Mouse (Mus musculus): ENCODE data around the gene Gm49721. TPM values are rescaled to one million over a fixed set of nuclear protein-coding genes. Genes with fewer than 3 reads are reported as not detected.
"Not testable (repeated sequence)": the region's sequence is repeated elsewhere in the genome, so short reads cannot be mapped to it uniquely, and the experiment has no call there.

Gene Gm49721
- polyA plus RNA-seq, 1 experiment = not detected

GRCm38 (mm10) chr17:6960349-6960748, 18.4 kb upstream of the Gm49721 start:
- not testable (repeated sequence) for H3ac ChIP-seq (ENCODE audit: control insufficient read depth, insufficient read length, low read depth); H3K79me2 ChIP-seq (ENCODE audit: control insufficient read depth, insufficient read depth); H3K36me3 ChIP-seq (ENCODE audit: control insufficient read depth, insufficient read depth); H3K79me3 ChIP-seq (ENCODE audit: low read depth); H3K27me3 ChIP-seq (ENCODE audit: control insufficient read depth, insufficient read depth, insufficient read length)
- peak overlapping the region; percentile 55 for H3K4me3 ChIP-seq (ENCODE audit: insufficient read depth, poor library complexity, severe bottlenecking)
- peak; percentile 21 for TF ChIP-seq USF1 (IDR thresholded peaks at IDR 0.05; ENCODE audit: low read depth)

- H3K79me2 ChIP-seq (ENCODE audit: control insufficient read depth, insufficient read depth); H3K79me3 ChIP-seq (ENCODE audit: low read depth); H3K27me3 ChIP-seq (ENCODE audit: control insufficient read depth, insufficient read depth, insufficient read length); H3K36me3 ChIP-seq (ENCODE audit: control insufficient read depth, insufficient read depth): not testable (repeated sequence)
- peak within 1 kb of the TSS; percentile 55 for H3K4me3 ChIP-seq (ENCODE audit: insufficient read depth, poor library complexity, severe bottlenecking)
- H3ac ChIP-seq (ENCODE audit: control insufficient read depth, insufficient read length, low read depth) = peak within 1 kb of the TSS; percentile 85
These were observed 17.9 kb upstream of the Gm49721 start, which contains the start of gene Tagap1 for GRCm38 (mm10) chr17:6960776-6961175. TSS of gene Tagap1 (minus strand) at chr17:6961156.

- H3K79me3 ChIP-seq (ENCODE audit: low read depth); H3K79me2 ChIP-seq (ENCODE audit: control insufficient read depth, insufficient read depth); H3K27me3 ChIP-seq (ENCODE audit: control insufficient read depth, insufficient read depth, insufficient read length); H3K36me3 ChIP-seq (ENCODE audit: control insufficient read depth, insufficient read depth); H3ac ChIP-seq (ENCODE audit: control insufficient read depth, insufficient read length, low read depth): not testable (repeated sequence)
- peak overlapping the region; percentile 55 for H3K4me3 ChIP-seq (ENCODE audit: insufficient read depth, poor library complexity, severe bottlenecking)
These were observed 17.3 kb upstream of the Gm49721 start for GRCm38 (mm10) chr17:6961181-6962000.

- H3K36me3 ChIP-seq (ENCODE audit: control insufficient read depth, insufficient read depth); H3ac ChIP-seq (ENCODE audit: control insufficient read depth, insufficient read length, low read depth); H3K79me3 ChIP-seq (ENCODE audit: low read depth); H3K79me2 ChIP-seq (ENCODE audit: control insufficient read depth, insufficient read depth); H3K4me3 ChIP-seq (ENCODE audit: insufficient read depth, poor library complexity, severe bottlenecking); H3K27me3 ChIP-seq (ENCODE audit: control insufficient read depth, insufficient read depth, insufficient read length): not testable (repeated sequence)
These were observed 16.4 kb upstream of the Gm49721 start for GRCm38 (mm10) chr17:6962339-6962738.

DNA sequence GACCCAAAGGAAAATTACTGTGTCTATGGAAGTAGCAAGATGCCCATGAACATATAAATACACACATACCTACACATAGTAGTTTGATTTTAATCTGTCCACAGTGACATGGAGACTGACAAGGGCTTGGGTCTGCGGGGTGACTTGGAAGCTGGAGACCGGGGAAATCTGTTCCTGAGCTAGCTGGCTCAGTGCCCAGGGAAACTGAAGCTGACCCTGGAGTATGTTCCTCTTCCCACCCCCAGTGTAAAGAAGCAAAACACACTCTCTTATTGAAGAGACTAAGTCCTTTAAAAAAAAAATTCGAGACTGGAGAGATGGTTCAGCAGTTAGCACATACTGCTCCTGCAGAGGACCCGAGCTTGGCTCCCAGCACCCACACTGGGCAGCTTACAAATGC, 15.8 kb upstream of the Gm49721 start:
- not testable (repeated sequence) for H3K27me3 ChIP-seq (ENCODE audit: control insufficient read depth, insufficient read depth, insufficient read length); H3K4me3 ChIP-seq (ENCODE audit: insufficient read depth, poor library complexity, severe bottlenecking); H3K36me3 ChIP-seq (ENCODE audit: control insufficient read depth, insufficient read depth); H3K79me2 ChIP-seq (ENCODE audit: control insufficient read depth, insufficient read depth); H3K79me3 ChIP-seq (ENCODE audit: low read depth); H3ac ChIP-seq (ENCODE audit: control insufficient read depth, insufficient read length, low read depth)

DNA sequence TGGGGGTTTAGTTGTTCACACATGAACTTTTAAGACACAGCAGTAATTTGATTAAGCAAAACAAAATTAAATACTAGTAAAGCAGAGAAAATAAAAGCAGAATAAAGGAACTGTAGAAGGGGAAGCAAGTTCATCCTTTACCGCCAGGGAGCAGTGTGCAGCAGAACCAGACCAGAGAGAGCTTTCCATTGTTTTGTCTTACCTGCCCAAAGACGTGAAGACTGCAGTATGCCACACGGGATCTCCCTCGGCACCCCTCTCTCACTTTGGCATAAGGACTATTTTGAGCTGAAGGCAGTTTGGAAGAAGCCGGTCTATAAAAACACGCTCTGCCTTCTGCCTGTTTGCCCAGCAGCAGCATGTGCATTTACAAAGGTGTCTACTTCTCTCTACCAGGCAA, 13.3 kb upstream of the Gm49721 start:
- not testable (repeated sequence) for H3K4me3 ChIP-seq (ENCODE audit: insufficient read depth, poor library complexity, severe bottlenecking); H3K79me2 ChIP-seq (ENCODE audit: control insufficient read depth, insufficient read depth); H3ac ChIP-seq (ENCODE audit: control insufficient read depth, insufficient read length, low read depth); H3K27me3 ChIP-seq (ENCODE audit: control insufficient read depth, insufficient read depth, insufficient read length); H3K79me3 ChIP-seq (ENCODE audit: low read depth); H3K36me3 ChIP-seq (ENCODE audit: control insufficient read depth, insufficient read depth)

- not testable (repeated sequence) for H3K79me3 ChIP-seq (ENCODE audit: low read depth); H3ac ChIP-seq (ENCODE audit: control insufficient read depth, insufficient read length, low read depth); H3K79me2 ChIP-seq (ENCODE audit: control insufficient read depth, insufficient read depth); H3K27me3 ChIP-seq (ENCODE audit: control insufficient read depth, insufficient read depth, insufficient read length); H3K4me3 ChIP-seq (ENCODE audit: insufficient read depth, poor library complexity, severe bottlenecking); H3K36me3 ChIP-seq (ENCODE audit: control insufficient read depth, insufficient read depth)
These were observed 11.0 kb upstream of the Gm49721 start for GRCm38 (mm10) chr17:6967673-6968072.

- not testable (repeated sequence) for H3K4me3 ChIP-seq (ENCODE audit: insufficient read depth, poor library complexity, severe bottlenecking); H3K36me3 ChIP-seq (ENCODE audit: control insufficient read depth, insufficient read depth); H3K79me2 ChIP-seq (ENCODE audit: control insufficient read depth, insufficient read depth); H3ac ChIP-seq (ENCODE audit: control insufficient read depth, insufficient read length, low read depth); H3K79me3 ChIP-seq (ENCODE audit: low read depth); H3K27me3 ChIP-seq (ENCODE audit: control insufficient read depth, insufficient read depth, insufficient read length)
These were observed 8.4 kb upstream of the Gm49721 start, which contains the start of gene Rnaset2b for GRCm38 (mm10) chr17:6970334-6970733. TSS of gene Rnaset2b (plus strand) at chr17:6970634.

DNA sequence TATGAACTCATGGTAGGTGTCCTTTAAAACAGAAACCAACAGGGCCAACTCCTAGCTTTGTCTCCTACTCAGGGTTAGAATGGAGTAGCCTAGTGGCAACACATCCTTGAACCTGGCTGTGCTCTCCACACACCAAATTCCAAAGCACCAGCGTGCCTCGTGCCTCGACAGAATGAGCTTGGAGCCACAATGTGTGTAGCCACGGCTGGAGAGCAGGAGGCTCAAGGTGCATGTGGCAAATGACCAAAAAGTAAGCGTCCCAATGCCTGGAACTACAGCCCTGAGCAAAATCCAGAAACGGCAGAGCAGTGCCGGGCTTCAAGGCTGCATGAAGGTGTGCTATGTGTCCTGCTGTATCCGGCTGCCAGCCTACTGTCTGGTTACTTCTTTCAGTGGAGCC, 7.5 kb upstream of the Gm49721 start:
- H3K4me3 ChIP-seq (ENCODE audit: insufficient read depth, poor library complexity, severe bottlenecking); H3K36me3 ChIP-seq (ENCODE audit: control insufficient read depth, insufficient read depth); H3ac ChIP-seq (ENCODE audit: control insufficient read depth, insufficient read length, low read depth); H3K79me3 ChIP-seq (ENCODE audit: low read depth); H3K27me3 ChIP-seq (ENCODE audit: control insufficient read depth, insufficient read depth, insufficient read length); H3K79me2 ChIP-seq (ENCODE audit: control insufficient read depth, insufficient read depth): not testable (repeated sequence)

DNA sequence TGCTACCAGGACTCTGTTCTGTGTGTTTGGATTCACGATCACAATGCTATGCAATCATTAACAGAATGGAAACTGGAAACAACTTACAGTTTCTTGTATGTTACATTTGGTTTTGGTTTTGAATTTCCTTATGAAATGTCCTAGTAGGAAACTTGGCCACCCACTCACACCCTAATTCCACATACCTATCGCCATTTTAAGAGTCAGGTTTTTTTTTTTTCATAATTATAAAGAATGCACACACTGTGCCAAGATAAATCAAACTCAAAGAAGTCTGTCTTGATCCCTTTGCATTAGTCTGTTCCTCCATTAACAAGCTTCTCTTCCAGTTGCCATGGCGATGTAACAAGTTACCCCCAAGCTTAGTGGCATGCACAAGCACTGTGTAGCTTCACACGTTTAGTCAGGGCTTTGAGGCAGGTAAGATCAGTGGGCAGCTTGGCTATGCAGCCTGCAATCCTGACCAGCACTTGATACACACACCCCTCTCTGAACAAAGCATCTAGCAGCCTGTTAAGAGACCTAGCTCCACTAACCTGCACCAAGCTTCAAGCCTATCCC, 5.8 kb upstream of the Gm49721 start:
- H3ac ChIP-seq (ENCODE audit: control insufficient read depth, insufficient read length, low read depth); H3K4me3 ChIP-seq (ENCODE audit: insufficient read depth, poor library complexity, severe bottlenecking); H3K27me3 ChIP-seq (ENCODE audit: control insufficient read depth, insufficient read depth, insufficient read length); H3K79me3 ChIP-seq (ENCODE audit: low read depth); H3K36me3 ChIP-seq (ENCODE audit: control insufficient read depth, insufficient read depth); H3K79me2 ChIP-seq (ENCODE audit: control insufficient read depth, insufficient read depth): not testable (repeated sequence)

GRCm38 (mm10) chr17:6974985-6975384, 3.7 kb upstream of the Gm49721 start:
- H3K36me3 ChIP-seq (ENCODE audit: control insufficient read depth, insufficient read depth); H3K79me2 ChIP-seq (ENCODE audit: control insufficient read depth, insufficient read depth): not testable (repeated sequence)

DNA sequence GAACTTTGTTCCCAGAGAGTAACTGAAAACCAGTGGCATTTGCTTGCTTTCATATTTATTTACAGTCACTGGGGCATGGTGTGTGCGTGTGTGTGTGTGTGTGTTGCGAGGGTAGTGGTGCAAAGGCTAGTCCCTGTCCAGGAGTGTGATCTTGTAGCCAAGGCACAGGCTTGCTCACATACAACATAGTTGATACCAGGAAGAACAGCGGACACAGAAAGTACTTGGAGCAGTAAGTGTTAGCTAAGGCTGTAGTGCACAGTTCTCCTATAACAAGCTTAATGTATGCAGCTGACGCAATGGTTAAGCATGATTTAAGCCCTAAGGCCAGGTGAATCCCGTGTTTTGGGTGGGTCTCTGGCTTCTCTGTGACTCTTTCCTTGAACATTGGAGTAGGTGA, 676 bp downstream of the Gm49721 start:
- not testable (repeated sequence) for H3K79me3 ChIP-seq (ENCODE audit: low read depth); H3K27me3 ChIP-seq (ENCODE audit: control insufficient read depth, insufficient read depth, insufficient read length); H3K36me3 ChIP-seq (ENCODE audit: control insufficient read depth, insufficient read depth); H3K4me3 ChIP-seq (ENCODE audit: insufficient read depth, poor library complexity, severe bottlenecking); H3K79me2 ChIP-seq (ENCODE audit: control insufficient read depth, insufficient read depth); H3ac ChIP-seq (ENCODE audit: control insufficient read depth, insufficient read length, low read depth)

More at GRCm38 (mm10) chr17:6974985-6975384, 3.7 kb upstream of the Gm49721 start:
- H3K27me3 ChIP-seq (ENCODE audit: control insufficient read depth, insufficient read depth, insufficient read length); H3ac ChIP-seq (ENCODE audit: control insufficient read depth, insufficient read length, low read depth); H3K79me3 ChIP-seq (ENCODE audit: low read depth); H3K4me3 ChIP-seq (ENCODE audit: insufficient read depth, poor library complexity, severe bottlenecking): not testable (repeated sequence)

Data from C2C12 (cell line).